Mouse (Mus musculus) layer of hippocampus, adult 9-10 months (tissue): ENCODE data around the gene Grm7.

Source experiments
- DNase-seq: peaks from one replicate; pipeline ENCODE4 v3.0.0; 2022; ENCODE audit warnings: low spot score

Gene Grm7

GRCm38 (mm10) chr6:111561347-111561746 is 916.0 kb downstream of the Grm7 start:
- DNase-seq: no peak

- no peak for DNase-seq
These were observed 926.2 kb downstream of the Grm7 start for GRCm38 (mm10) chr6:111571471-111572088.

- DNase-seq: no peak
These were observed 939.5 kb downstream of the Grm7 start for GRCm38 (mm10) chr6:111584851-111585250.

GRCm38 (mm10) chr6:111587572-111587971 is 942.2 kb downstream of the Grm7 start:
- peak; percentile 5 for DNase-seq

GRCm38 (mm10) chr6:111601892-111602654 is 956.7 kb downstream of the Grm7 start:
- peak; percentile 62 for DNase-seq

GRCm38 (mm10) chr6:111610396-111610795 is 965.0 kb downstream of the Grm7 start:
- DNase-seq: no peak

- no peak for DNase-seq
These were observed 968.5 kb downstream of the Grm7 start for GRCm38 (mm10) chr6:111613834-111614233.
